Mouse (Mus musculus) myocyte (in vitro differentiated cells): ENCODE measurements around the gene Vsig10l. TPM values are rescaled to one million over a fixed set of nuclear protein-coding genes. Genes with fewer than 3 reads are reported as not detected.

Experiments used
- H3K27me3 ChIP-seq: one replicate; pipeline ENCODE4 v1.6.1; 2011; ENCODE audit not compliant: control insufficient read depth, insufficient read depth, insufficient read length
- H3K36me3 ChIP-seq: one replicate; pipeline ENCODE4 v1.6.1; 2011; ENCODE audit not compliant: control insufficient read depth, insufficient read depth
- H3K4me2 ChIP-seq: one replicate; pipeline ENCODE4 v1.6.1; 2011; ENCODE audit warnings: low read depth, control low read depth
- H3K4me3 ChIP-seq: one replicate; pipeline ENCODE4 v1.5.1; 2011; ENCODE audit warnings: mild to moderate bottlenecking, control low read depth, moderate library complexity
- H3K79me2 ChIP-seq: one replicate; pipeline ENCODE4 v1.6.1; 2011; ENCODE audit not compliant: control insufficient read depth, insufficient read depth
- H3ac ChIP-seq: one replicate; pipeline ENCODE4 v1.6.1; 2011; ENCODE audit not compliant: control insufficient read depth, insufficient read length
- CEBPB ChIP-seq: IDR thresholded peaks from 2 replicates; pipeline ENCODE4 v1.6.1; 2011; ENCODE audit warnings: mild to moderate bottlenecking, moderate library complexity; ENCODE audit not compliant: poor library complexity, insufficient read depth, severe bottlenecking
- E2F4 ChIP-seq: IDR thresholded peaks from one replicate; pipeline ENCODE4 v1.6.1; 2011; ENCODE audit warnings: mild to moderate bottlenecking, control low read depth, moderate library complexity; ENCODE audit not compliant: insufficient read depth
- MAX ChIP-seq: IDR thresholded peaks from one replicate; pipeline ENCODE4 v1.6.1; 2011; ENCODE audit warnings: low read depth, mild to moderate bottlenecking, control low read depth
- MYOD1 ChIP-seq, 3 experiments: IDR thresholded peaks; one replicate each; pipeline ENCODE4 v1.6.1; 2011; ENCODE audit warnings: control low read depth in 2 of 3, low read depth in 2 of 3, mild to moderate bottlenecking in 2 of 3, moderate library complexity in 1 of 3; ENCODE audit not compliant: insufficient read length in 2 of 3, control insufficient read depth in 1 of 3
- MYOG ChIP-seq, 3 experiments: IDR thresholded peaks; one replicate each; pipeline ENCODE4 v1.6.1; 2011; ENCODE audit warnings: control low read depth in 2 of 3, low read depth in 2 of 3, mild to moderate bottlenecking in 2 of 3; ENCODE audit not compliant: insufficient read length in 2 of 3, control insufficient read depth in 1 of 3, insufficient read depth in 1 of 3
- POLR2A ChIP-seq: IDR thresholded peaks from one replicate; pipeline ENCODE4 v1.6.1; 2011; ENCODE audit warnings: low read depth, mild to moderate bottlenecking, control low read depth, moderate library complexity; ENCODE audit not compliant: insufficient read length
- POLR2AphosphoS2 ChIP-seq: IDR thresholded peaks from one replicate; pipeline ENCODE4 v1.6.1; 2011; ENCODE audit warnings: low read depth, control low read depth; ENCODE audit not compliant: insufficient read length
- REST ChIP-seq: IDR thresholded peaks from one replicate; pipeline ENCODE4 v1.6.1; 2011; ENCODE audit warnings: mild to moderate bottlenecking, control low read depth, moderate library complexity; ENCODE audit not compliant: insufficient read depth, insufficient read length
- SRF ChIP-seq: IDR thresholded peaks from one replicate; pipeline ENCODE4 v1.6.1; 2011; ENCODE audit warnings: low read depth; ENCODE audit not compliant: control insufficient read depth, insufficient read length
- TCF12 ChIP-seq: IDR thresholded peaks from one replicate; pipeline ENCODE4 v1.6.1; 2011; ENCODE audit warnings: mild to moderate bottlenecking, control low read depth; ENCODE audit not compliant: poor library complexity, insufficient read depth, severe bottlenecking
- TCF3 ChIP-seq: IDR thresholded peaks from one replicate; pipeline ENCODE4 v1.6.1; 2011; ENCODE audit warnings: low read depth, control low read depth; ENCODE audit not compliant: insufficient read length
- USF1 ChIP-seq: IDR thresholded peaks from one replicate; pipeline ENCODE4 v1.6.1; 2011; ENCODE audit warnings: low read depth, mild to moderate bottlenecking, control low read depth, moderate library complexity
- polyA plus RNA-seq: library from polyadenylated mRNA; unstranded; fragments of >200 nt; fragmentation: generic; extraction: Trizol; gene quantifications from one replicate; pipeline ENCODE4 v1.2.1, GENCODE M21; 2012; ENCODE audit warnings: missing spikeins

Gene Vsig10l
- polyA plus RNA-seq: 0.73 TPM

DNA sequence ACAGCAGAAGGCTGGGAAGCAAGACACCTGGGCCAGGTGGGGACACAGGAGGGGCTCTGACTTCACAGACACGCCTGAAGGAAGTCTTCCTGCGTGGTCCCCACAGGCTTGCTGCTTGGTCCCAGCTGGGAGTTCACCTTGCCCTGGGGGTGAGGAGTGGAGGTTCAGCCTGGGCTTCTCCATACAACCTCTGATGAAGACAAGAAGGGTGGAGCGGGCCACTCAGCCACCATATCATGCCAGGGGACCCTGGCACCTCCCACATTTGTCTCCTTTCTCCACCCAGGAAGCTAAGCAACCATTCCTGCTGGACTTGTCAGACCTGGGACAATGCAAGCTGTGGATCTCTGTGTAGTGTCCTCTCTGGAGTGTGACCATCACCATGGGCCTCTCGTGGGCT, at the start of gene Vsig10l:
Gene Vsig10l, plus strand, starts transcription at position 301 of the 400 bp plus-strand sequence.
- Histone ChIP-seq H3K27me3 (no peaks in the 10 kb centered on the region), H3K36me3 (no peaks in the 10 kb centered on the region), H3K4me2 (no peak within 1 kb of the TSS), H3K4me3 (no peak within 1 kb of the TSS), H3K79me2 (no peaks in the 10 kb centered on the region), H3ac (no peak within 1 kb of the TSS)
- TF ChIP-seq MAX: no peak

DNA sequence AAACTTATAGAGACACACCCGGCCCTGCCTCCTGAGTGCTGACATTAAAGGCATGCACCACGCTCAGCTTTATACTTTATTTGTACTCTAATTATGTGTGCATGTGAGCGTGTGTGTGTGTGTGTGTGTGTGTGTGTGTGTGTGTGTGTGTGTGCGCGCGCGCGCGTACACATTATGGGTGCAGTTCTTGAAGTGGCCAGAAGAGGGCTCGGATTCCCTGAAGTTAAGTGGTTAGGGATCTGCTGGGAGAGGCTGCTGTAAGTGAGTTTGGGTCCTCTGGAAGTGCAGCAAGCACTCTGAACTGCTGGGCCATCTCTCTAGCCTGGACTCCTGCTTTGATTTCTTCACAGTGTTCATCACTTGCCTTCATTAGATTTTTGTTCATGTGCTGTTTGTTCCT, 45.7 kb upstream of the Vsig10l start:
- Histone ChIP-seq H3K4me2 (no peak overlapping the region), H3K36me3 (no peaks in the 10 kb centered on the region), H3K27me3 (no peaks in the 10 kb centered on the region), H3K4me3 (no peak overlapping the region), H3K79me2 (no peaks in the 10 kb centered on the region), H3ac (no peak overlapping the region)
- TF ChIP-seq MAX: no peak
- TF ChIP-seq POLR2A: no peak
- no peak for TF ChIP-seq TCF12
- no peak for TF ChIP-seq CEBPB
- TF ChIP-seq TCF3: no peak
- no peak for TF ChIP-seq POLR2AphosphoS2
- TF ChIP-seq SRF: no peak

DNA sequence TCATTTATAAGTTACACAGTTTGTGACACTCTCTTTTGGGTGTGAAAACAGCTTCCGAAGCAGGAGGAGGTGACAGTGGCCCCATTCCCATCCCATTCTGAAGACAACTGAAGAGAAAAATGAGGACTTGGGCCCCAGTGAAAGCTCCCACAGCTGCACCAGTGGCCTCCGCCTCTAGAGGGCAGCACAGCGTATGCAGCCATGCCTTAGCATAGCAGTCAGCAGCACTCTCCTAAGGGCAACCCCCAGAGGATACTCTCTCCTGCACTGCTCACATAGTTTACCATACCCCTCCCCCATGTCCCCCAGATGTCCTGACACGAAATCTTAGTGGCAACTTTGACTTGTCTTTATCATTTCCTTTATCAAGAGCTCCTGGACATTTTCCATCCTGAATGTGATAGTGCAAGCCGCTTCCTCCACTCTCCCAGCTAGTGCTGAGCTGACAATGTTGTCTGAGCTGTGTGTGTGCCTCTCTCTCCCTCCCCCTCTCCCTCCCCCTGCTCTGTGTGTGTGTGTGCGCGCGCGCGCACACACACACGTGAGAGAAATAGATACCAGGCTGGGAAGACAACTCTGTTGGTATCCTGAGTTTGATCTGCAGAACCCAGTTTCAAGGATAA, 39.8 kb upstream of the Vsig10l start:
- no peak for TF ChIP-seq SRF
- no peaks in the 10 kb centered on the region for H3K27me3 ChIP-seq
- H3K36me3 ChIP-seq: no peaks in the 10 kb centered on the region
- no peak overlapping the region for H3K4me3 ChIP-seq
- H3K4me2 ChIP-seq: no peak overlapping the region
- H3ac ChIP-seq: no peak overlapping the region
- no peaks in the 10 kb centered on the region for H3K79me2 ChIP-seq

DNA sequence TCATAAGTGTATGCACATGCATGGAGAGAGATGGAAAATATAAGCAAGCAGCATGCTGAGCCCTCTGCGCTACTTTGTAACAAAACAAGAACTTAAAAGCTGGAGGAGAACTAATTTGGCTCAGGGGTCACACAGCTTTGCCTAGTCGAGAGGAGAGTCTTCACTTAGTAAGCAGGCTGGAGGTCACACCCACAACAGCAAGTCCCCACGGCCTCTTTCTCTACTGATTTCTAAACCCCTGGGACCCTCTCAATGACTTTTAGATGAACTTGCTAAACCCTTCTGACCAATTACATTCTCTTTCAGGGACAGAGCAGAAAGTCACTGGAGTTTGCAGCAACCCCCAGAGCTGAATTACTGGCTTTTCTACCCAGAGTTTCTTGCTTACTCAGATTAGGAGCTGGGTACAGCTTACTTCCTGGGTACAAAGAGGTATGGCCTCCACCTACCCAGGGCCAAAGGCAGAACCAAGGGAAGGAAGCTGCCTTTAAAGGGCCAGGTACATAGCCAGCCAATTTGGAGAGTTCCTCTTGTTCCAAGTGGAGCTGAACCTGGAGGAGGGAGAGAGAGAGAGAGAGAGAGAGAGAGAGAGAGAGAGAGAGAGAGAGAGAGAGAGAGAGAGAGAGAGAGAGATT, 38.8 kb upstream of the Vsig10l start:
- no peak overlapping the region for H3ac ChIP-seq
- TF ChIP-seq MYOG (IDR thresholded peaks at IDR 0.05; ENCODE audit: control insufficient read depth in 1 of 3, insufficient read depth in 1 of 3, insufficient read length in 2 of 3, low read depth in 2 of 3): no peak
- TF ChIP-seq POLR2A: no peak
- TF ChIP-seq POLR2AphosphoS2: no peak
- TF ChIP-seq SRF: no peak
- no peak for TF ChIP-seq E2F4
- TF ChIP-seq CEBPB: no peak
- no peak for TF ChIP-seq TCF3
- TF ChIP-seq USF1: no peak
- TF ChIP-seq MYOD1 (IDR thresholded peaks at IDR 0.05; ENCODE audit: control insufficient read depth in 1 of 3, insufficient read length in 2 of 3, low read depth in 2 of 3): no peak
- TF ChIP-seq REST: no peak
- TF ChIP-seq TCF12: no peak
- no peak for TF ChIP-seq MAX
- H3K4me3 ChIP-seq: no peak overlapping the region
- H3K36me3 ChIP-seq: no peaks in the 10 kb centered on the region
- no peaks in the 10 kb centered on the region for H3K79me2 ChIP-seq
- no peak overlapping the region for H3K4me2 ChIP-seq
- H3K27me3 ChIP-seq: no peaks in the 10 kb centered on the region

DNA sequence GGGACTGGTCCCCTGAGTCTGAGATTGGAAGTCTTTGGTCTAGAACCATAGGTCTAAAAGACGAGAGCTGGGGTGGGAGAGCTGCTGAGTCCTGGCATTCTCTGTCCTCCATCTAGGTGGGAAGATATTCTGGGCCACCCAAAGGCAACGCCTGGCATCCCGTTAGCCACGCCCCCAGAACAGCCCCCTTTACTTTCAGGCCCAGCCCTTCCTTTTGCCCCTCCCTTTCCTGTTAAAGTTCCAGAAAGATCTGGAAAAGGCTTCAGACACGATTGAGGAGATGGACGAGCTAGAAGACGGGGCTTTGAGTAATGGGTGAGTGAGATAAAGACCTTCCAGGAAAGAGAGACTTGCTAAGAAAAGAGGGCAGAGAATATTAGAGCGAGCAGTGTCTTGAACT, 35.5 kb upstream of the Vsig10l start, which contains the start of gene Lim2:
Gene Lim2, plus strand, starts transcription at position 265 of the 400 bp plus-strand sequence.
- TF ChIP-seq E2F4: no peak
- TF ChIP-seq CEBPB: no peak
- TF ChIP-seq MYOD1 (IDR thresholded peaks at IDR 0.05; ENCODE audit: control insufficient read depth in 1 of 3, insufficient read length in 2 of 3, low read depth in 2 of 3): no peak
- TF ChIP-seq USF1: no peak
- no peak for TF ChIP-seq POLR2AphosphoS2
- no peak for TF ChIP-seq TCF12
- TF ChIP-seq MYOG (IDR thresholded peaks at IDR 0.05; ENCODE audit: control insufficient read depth in 1 of 3, insufficient read depth in 1 of 3, insufficient read length in 2 of 3, low read depth in 2 of 3): no peak
- TF ChIP-seq POLR2A: no peak
- TF ChIP-seq TCF3: no peak
- TF ChIP-seq MAX: no peak
- TF ChIP-seq REST: no peak
- no peak for TF ChIP-seq SRF
- H3K36me3 ChIP-seq: no peaks in the 10 kb centered on the region
- no peak within 1 kb of the TSS for H3K4me3 ChIP-seq

More for the DNA sequence above, 35.5 kb upstream of the Vsig10l start, which contains the start of gene Lim2:
- H3K27me3 ChIP-seq: no peaks in the 10 kb centered on the region
- no peak within 1 kb of the TSS for H3K4me2 ChIP-seq
- no peaks in the 10 kb centered on the region for H3K79me2 ChIP-seq
- no peak within 1 kb of the TSS for H3ac ChIP-seq
